Mouse (Mus musculus): ENCODE measurements around the gene RPS10-NUDT3.
A peak's percentile ranks its signal among the peaks of the same experiment; 100 is the strongest.
"Not testable (repeated sequence)": the region's sequence is repeated elsewhere in the genome, so short reads cannot be mapped to it uniquely, and the experiment has no call there.

The RPS10-NUDT3 gene

GRCm38 (mm10) chr17:27642491-27643062 is 7.6 kb upstream of the RPS10-NUDT3 start:
- no peak for DNase-seq (ENCODE audit: low read depth in 1 of 2, low spot score in 2 of 2)

DNA sequence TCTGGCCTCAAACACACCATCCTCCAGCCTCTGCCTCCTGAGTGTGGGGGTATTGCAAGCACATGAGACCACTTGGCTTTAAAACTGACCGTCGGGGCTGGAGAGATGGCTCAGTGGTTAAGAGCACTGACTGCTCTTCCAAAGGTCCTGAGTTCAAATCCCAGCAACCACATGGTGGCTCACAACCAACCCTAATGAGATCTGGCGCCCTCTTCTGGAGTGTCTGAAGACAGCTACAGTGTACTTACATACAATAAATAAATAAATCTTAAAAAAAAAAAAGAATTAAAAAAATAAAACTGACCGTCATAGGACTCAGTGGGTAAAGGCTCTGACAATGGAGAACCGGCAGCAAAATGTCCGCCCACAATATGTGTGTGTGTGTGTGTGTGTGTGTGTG is 4.8 kb upstream of the RPS10-NUDT3 start:
- DNase-seq (ENCODE audit: low read depth in 1 of 2, low spot score in 2 of 2) = not testable (repeated sequence)

- no peak for DNase-seq (ENCODE audit: low read depth in 1 of 2, low spot score in 2 of 2)
Measured at GRCm38 (mm10) chr17:27638921-27639332, 3.9 kb upstream of the RPS10-NUDT3 start.

- no peak for DNase-seq (ENCODE audit: low read depth in 1 of 2, low spot score in 2 of 2)
Measured at GRCm38 (mm10) chr17:27637333-27637732, 2.3 kb upstream of the RPS10-NUDT3 start.

- no peak for DNase-seq (ENCODE audit: low read depth in 1 of 2, low spot score in 2 of 2)
Measured at GRCm38 (mm10) chr17:27636132-27637020, 1.4 kb upstream of the RPS10-NUDT3 start, which contains the start of gene Rps10. Gene Rps10 (minus strand): TSS chr17:27636669.

DNA sequence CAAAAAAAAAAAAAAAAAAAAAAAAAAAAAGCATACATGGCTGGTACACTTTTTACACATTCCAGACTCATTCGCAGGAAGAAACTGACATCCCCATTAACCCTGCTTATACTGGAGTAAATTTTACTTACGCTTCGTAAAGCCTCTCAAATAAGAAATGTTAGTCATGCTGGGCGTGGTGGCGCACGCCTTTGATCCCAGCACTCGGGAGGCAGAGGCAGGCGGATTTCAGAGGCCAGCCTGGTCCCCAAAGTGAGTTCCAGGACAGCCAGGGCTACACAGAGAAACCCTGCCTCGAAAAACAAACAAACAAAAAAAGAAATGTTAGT is 517 bp upstream of the RPS10-NUDT3 start:
- not testable (repeated sequence) for DNase-seq (ENCODE audit: low read depth in 1 of 2, low spot score in 2 of 2)

DNA sequence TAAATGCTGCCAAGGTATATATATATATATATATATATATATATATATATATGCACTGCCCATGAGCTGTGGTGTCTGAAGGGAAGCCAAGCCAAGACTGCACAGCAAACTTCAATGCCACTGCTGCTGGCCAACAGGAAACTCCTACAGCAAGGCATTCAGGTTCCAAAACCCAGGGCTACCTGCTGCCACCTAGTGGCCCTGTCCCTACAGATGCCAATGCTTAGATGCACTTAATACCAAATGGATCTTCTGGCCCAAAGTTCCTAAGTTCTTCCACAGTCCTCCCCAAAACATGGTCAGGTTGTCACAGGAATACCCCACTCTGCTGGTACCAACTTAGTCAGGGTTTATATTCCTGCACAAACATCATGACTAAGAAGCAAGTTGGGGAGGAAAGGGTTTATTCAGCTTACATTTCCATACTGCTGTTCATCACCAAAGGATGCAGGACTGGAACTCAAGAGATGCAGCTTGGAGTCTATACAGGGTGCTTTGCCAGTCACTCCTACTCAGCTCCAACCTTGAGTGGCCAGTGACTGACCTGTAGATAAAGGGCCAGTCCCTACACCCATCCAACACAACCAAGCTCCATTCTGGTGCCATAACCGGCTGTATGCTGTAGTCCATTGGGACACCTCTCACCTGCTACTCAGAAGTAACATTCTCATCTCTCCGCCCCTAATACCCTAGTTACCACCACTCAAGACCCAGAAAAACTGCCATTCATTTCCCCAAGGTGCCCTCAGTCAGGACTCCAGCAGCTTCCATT is 5.6 kb downstream of the RPS10-NUDT3 start:
- DNase-seq (ENCODE audit: low read depth in 1 of 2, low spot score in 2 of 2) = peak in 1 of 2 experiments; percentile 51

DNA sequence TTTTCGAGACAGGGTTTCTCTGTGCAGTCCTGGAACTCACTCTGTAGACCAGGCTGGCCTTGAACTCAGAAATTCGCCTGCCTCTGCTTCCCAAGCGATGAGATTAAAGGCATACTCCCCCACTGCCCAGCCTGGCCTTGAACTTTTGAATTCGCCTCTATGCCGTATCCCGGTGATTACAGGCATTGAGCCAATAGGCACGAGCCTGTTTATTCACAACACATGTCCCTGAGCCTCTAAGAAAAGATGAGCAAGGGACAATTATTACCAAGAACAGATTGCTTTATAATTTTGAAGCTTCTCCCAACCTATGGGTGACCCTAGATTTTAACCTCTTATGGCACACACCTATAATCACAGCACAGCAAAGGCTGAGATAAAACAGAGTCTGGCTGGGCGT is 6.6 kb downstream of the RPS10-NUDT3 start:
- DNase-seq (ENCODE audit: low read depth in 1 of 2, low spot score in 2 of 2) = no peak

- DNase-seq (ENCODE audit: low read depth in 1 of 2, low spot score in 2 of 2) = no peak
Measured at GRCm38 (mm10) chr17:27627451-27627850, 7.6 kb downstream of the RPS10-NUDT3 start.

GRCm38 (mm10) chr17:27626681-27627080 is 8.3 kb downstream of the RPS10-NUDT3 start:
- DNase-seq (ENCODE audit: low read depth in 1 of 2, low spot score in 2 of 2) = no peak

DNA sequence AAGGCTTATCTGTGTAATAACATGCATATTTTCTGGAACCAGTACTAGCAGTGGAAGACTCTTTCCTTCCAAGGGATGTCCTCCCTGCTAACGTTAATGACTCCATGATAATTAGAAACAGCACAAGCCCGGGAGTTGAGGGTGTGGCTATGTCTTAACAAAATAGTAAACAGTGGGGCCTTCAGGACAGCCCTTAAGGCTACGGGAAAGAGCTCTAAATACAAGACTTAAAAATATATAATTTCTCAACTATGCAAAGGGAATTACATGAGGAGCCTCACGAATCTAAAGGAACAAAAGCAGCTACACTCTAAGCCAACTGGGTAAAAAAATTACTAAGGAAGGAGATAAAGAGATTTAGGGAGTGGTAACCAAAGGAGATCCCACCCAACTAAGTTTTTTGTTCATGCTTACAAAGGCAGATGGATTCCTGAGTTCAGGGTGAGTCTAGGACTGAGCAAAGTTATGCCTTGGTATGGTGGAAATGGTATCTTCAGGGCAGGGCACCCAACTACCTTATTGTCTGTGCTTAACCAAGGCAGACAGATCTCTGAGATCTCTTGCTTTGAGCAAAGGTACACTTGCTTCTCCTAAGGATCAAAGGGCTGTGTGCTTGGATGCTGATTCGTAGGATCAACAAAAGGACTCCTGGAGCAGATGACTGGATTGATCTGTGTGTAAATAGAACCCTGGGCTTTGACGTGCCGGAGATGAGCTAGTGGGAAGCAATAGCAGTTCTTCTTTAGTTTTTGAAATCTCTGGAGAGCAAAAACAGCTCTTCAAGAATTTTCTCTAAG is 9.4 kb downstream of the RPS10-NUDT3 start:
- DNase-seq (ENCODE audit: low read depth in 1 of 2, low spot score in 2 of 2) = no peak

GRCm38 (mm10) chr17:27623360-27624326 is 11.4 kb downstream of the RPS10-NUDT3 start, which contains the start of gene Nudt3:
Gene Nudt3 (minus strand): TSS chr17:27623495.
- DNase-seq (ENCODE audit: low read depth in 1 of 2, low spot score in 2 of 2) = peak; percentile 62 to 81

GRCm38 (mm10) chr17:27622611-27623359 is 12.2 kb downstream of the RPS10-NUDT3 start:
- peak in 1 of 2 experiments; percentile 25 for DNase-seq (ENCODE audit: low read depth in 1 of 2, low spot score in 2 of 2)

DNA sequence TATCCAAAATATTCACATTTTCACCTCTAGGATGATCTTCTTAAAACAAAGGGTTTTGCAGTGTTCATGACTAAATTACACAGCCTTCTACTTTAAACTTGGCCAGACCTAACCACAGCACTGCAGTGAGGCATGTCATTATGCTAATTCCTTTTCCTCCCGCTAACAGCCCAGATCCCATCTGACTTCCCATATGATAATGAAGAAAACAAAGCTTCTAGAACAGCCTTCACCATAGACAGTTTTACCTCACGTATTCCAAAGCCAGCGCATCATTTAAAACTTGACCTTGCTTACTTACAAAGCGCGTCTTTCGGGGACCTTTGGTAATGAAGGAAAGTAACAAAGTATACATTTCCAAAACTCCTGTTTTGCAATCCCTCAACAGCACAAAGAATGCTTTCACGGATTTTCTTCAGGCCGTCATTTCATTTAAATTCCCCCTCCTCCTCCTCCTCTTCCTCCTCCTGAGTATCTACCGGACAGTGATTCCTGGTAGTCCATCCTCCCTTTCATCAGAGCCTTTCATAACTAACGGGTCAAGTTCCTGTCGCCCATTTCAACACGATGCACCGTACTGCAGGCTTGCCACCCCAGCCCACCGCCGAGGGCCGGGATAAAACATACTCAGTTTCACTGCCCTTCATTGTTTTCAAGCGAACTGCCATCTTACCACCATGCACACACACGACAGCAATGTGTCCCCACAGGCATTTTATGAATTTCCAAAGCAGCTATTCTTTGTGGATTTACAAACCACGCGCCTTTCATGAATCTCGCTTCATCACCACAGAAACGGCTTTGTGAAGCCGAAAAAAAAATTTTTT is 13.1 kb downstream of the RPS10-NUDT3 start:
- DNase-seq (ENCODE audit: low read depth in 1 of 2, low spot score in 2 of 2) = no peak

GRCm38 (mm10) chr17:27621161-27621560 is 13.9 kb downstream of the RPS10-NUDT3 start:
- DNase-seq (ENCODE audit: low read depth in 1 of 2, low spot score in 2 of 2) = no peak

DNA sequence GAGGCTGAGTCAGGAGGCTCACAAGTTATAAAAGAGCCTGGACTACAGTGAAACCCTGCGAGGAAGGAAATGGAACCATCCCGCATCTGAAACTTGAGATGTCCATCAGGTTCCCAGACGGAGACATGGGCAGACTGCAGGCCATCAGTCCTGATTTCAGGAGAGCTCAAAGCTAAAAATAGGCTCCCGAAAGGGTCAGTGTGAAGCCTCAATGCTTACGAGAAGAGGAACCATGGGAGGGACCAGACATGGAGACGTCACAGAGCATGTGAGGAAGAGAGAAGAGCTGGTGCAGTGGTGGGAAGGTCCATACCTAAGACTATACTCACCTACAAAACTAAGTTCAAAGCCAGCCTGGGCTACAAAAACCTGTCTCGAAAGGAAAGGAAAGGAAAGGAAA is 19.6 kb downstream of the RPS10-NUDT3 start:
- no peak for DNase-seq (ENCODE audit: low read depth in 1 of 2, low spot score in 2 of 2)

DNA sequence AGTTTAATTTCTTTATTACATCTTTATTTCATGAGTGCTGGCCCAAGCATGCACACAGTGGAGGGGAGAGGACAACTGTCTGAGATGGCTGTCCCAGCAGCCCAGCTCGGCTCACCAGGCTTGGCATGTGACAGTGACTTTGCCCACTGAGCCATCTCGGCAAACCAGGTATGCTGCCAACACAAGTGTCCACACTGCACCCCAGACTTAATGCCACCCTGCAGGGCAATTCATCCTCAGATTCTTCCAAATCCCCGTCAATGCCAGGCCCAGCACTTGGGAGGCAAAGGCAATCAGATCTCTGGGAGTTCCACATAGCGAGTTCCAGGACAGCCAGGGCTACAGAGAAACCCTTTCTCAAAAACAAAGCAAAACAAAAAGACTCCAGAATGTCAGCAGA is 22.0 kb downstream of the RPS10-NUDT3 start:
- no peak for DNase-seq (ENCODE audit: low read depth in 1 of 2, low spot score in 2 of 2)

DNA sequence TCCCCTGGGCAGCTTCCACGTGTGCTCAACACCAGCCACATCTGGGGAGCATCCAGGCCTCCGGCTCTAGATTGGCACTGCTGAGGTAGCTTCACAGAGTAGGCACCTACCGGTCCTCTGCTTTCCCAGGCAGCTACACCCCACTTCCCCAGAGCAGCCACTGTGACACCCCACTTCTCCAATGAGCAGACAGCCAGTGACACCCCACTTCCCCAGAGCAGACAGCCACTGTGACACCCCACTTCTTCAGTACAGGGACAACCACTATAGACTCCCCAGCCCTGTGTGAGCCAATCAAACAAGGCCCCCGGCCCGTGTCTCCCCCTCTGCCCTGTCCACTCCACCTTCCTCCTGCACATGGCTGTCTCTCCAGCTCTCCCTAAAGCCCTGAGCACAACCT is 23.0 kb downstream of the RPS10-NUDT3 start:
- no peak for DNase-seq (ENCODE audit: low read depth in 1 of 2, low spot score in 2 of 2)

All from monocyte, adult 2 months (primary cell).